Mouse (Mus musculus) C2C12 (cell line): ENCODE results near the gene C77080.

ENCODE experiments used
- CEBPB ChIP-seq: IDR thresholded peaks from one replicate; pipeline ENCODE4 v1.6.1; 2011; ENCODE audit warnings: low read depth, mild to moderate bottlenecking, control low read depth, moderate library complexity
- CTCF ChIP-seq: IDR thresholded peaks from one replicate; pipeline ENCODE4 v1.5.1; 2011; ENCODE audit not compliant: control insufficient read depth, insufficient read depth, insufficient read length

- TF ChIP-seq CTCF (no peak), CEBPB (no peak)
Measured at GRCm38 (mm10) chr4:129266191-129266590, 5.0 kb upstream of the C77080 start.
